Mouse (Mus musculus) B cell, adult 67 days (primary cell): ENCODE results near the gene Rrm1. TPM values are rescaled to one million over a fixed set of nuclear protein-coding genes. Genes with fewer than 3 reads are reported as not detected.

Source experiments
- total RNA-seq, 2 experiments: library from RNA; stranded (reverse); gene quantifications; 4 replicates each; pipeline ENCODE4 v1.2.4; 2023

Gene Rrm1
- total RNA-seq: 10 to 100 TPM; 44.7 to 44.9 TPM

DNA sequence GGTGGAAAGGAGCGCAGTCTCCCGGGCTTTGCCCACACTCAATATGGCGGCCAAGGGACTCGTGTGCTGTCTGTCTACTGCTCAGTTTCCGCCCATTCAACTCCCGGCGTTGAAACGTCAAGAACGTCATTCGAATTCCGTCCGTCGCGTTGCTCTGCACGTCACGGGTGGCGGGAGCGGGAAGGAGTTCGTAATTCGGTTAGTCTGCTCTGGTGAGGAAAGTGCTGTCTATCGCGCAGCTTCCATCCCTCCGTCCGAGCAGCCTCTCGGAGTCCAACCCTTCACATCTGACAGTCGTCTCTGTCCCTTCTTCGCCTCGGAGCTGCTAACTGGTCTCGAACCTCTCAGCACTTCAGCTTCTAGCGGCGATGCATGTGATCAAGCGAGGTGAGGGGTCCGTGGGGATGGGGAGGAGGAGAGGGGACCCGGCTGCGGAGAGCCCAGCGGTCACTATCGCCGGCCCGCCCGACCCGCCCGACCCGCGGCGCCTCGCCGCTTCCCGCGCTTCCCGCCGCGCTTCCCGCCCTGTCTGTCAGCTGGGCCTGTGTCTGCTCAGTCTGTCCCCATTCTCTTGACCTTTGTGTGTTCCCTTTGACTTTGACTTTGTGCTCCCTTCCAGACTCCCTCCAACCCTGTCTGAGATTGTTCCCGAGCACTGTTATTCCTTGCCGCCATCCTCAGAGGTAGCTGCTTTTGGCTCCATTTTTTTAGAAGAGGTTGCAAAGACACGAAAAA, at the start of gene Rrm1:
Gene Rrm1 (plus strand): TSS at position 39 of the 735 bp plus-strand sequence.

DNA sequence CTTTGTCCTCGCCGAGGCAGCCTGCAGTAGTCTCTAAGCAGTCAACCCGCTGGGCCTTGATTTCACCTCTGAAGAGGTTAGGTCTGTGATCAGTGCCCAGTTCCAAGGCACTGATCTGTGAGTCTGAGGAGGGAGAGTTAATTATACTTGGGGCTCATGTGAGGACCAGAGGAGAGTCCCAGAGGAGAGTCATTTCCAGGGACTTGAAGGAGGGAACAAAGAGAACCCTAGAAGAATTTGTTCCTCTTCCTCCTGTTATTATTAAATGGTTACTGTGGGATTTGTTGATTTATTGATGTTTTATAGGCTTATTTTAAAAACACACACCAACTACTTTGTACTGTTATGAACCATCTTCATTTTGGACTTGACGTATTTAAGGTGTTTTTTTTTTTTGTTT, 40.1 kb downstream of the Rrm1 start, which contains the start of gene Olfr543:
Gene Olfr543 (minus strand): TSS at position 101 of the 400 bp plus-strand sequence.

GRCm38 (mm10) chr7:102488161-102488560, 46.7 kb downstream of the Rrm1 start, which contains the start of gene Olfr544:
Gene Olfr544, minus strand, starts transcription at chr7:102488313.

DNA sequence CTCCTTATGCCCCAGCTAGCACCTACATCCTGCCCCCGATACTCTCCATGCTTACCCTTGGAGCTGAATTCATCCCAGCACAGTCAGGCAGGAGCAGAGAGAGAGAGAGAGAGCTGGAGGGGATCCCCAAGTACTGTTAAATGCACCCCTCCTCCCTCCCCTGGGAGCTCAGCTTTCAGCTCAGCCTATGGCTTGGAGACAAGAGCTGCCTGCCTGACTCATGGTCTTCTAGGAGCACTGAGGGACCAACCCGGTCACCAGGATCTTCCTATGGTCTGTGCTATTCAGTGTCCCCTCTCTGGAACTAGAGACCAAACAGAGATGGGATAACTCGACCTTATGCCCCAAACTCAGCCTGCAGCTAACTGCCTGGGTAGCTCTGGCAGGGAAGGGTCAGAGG, 58.0 kb downstream of the Rrm1 start, which contains the start of gene Olfr545:
Gene Olfr545 (minus strand): TSS at position 101 of the 400 bp plus-strand sequence.

Other genes starting within 250 kb of the Rrm1 start
- gene Nup98, start 231.5 kb upstream of the Rrm1 start, total RNA-seq: 100 to 1,000 TPM; 103 to 111 TPM
- 10 to 100 TPM; 52.2 to 57.9 TPM for gene Pgap2, start 231.5 kb upstream of the Rrm1 start, total RNA-seq
- gene Rhog, start 185.6 kb upstream of the Rrm1 start, total RNA-seq: 100 to 1,000 TPM; 142 to 157 TPM
- 10 to 100 TPM; 82.9 to 83.7 TPM for gene Stim1, start 173.9 kb upstream of the Rrm1 start, total RNA-seq
- gene Olfr543, start 40.0 kb downstream of the Rrm1 start, total RNA-seq: not detected
- not detected for gene Olfr544, start 46.6 kb downstream of the Rrm1 start, total RNA-seq
- not detected for gene Olfr545, start 57.9 kb downstream of the Rrm1 start, total RNA-seq
- not detected for gene Olfr547, start 93.1 kb downstream of the Rrm1 start, total RNA-seq
- not detected for gene Olfr548-ps1, start 99.2 kb downstream of the Rrm1 start, total RNA-seq
- gene Olfr549, start 108.2 kb downstream of the Rrm1 start, total RNA-seq: not detected
- 10 to 100 TPM; 31.0 to 47.2 TPM for gene Trim21, start 123.8 kb downstream of the Rrm1 start, total RNA-seq
- gene Olfr550, start 129.7 kb downstream of the Rrm1 start, total RNA-seq: not detected
- gene Olfr551, start 150.2 kb downstream of the Rrm1 start, total RNA-seq: not detected
- under 1 TPM in 1 of 2 experiments, not detected in 1; 0.18 TPM for gene Olfr552, start 156.1 kb downstream of the Rrm1 start, total RNA-seq
- gene Olfr553, start 176.5 kb downstream of the Rrm1 start, total RNA-seq: not detected
- gene Olfr554, start 196.7 kb downstream of the Rrm1 start, total RNA-seq: not detected
- not detected for gene Olfr555, start 217.1 kb downstream of the Rrm1 start, total RNA-seq
- not detected for gene Olfr556, start 223.2 kb downstream of the Rrm1 start, total RNA-seq
- gene Trim68, start 245.6 kb downstream of the Rrm1 start, total RNA-seq: 10 to 100 TPM; 21.8 to 29.3 TPM